Mouse (Mus musculus): ENCODE data around the gene Fbxo46. TPM values are rescaled to one million over a fixed set of nuclear protein-coding genes. Genes with fewer than 3 reads are reported as not detected.

Gene Fbxo46
- polyA plus RNA-seq, 1 experiment from 2014 or later, result 8.1 TPM

GRCm38 (mm10) chr7:19086760-19087159 lies 32.9 kb upstream of the Fbxo46 start:
- peaks cover 41% of the 10 kb centered on the region for H3K4me1 ChIP-seq (replicated peaks; ENCODE audit: control insufficient read depth, insufficient read depth, low read length)
- H3K9ac ChIP-seq (ENCODE audit: low read length), result no peak overlapping the region
- DNase-seq (ENCODE audit: low spot score) (no peak), ATAC-seq (replicated peaks; ENCODE audit: low FRiP score, low TSS enrichment, low read depth) (no peak)
- H3K36me3 ChIP-seq (ENCODE audit: control insufficient read depth, insufficient read depth, low read length), result peaks cover 41% of the 10 kb centered on the region
- H3K4me3 ChIP-seq (ENCODE audit: low read depth, low read length), result no peak overlapping the region
- WGBS, result 64% methylated on average over 18 of the region's 18 CpGs
- H3K27ac ChIP-seq (ENCODE audit: low read depth), result no peak overlapping the region
- no peak overlapping the region for H3K4me2 ChIP-seq (ENCODE audit: low read length)
- no peaks in the 10 kb centered on the region for H3K9me3 ChIP-seq (ENCODE audit: control insufficient read depth, low read length)
- H3K27me3 ChIP-seq (replicated peaks; ENCODE audit: control insufficient read depth, insufficient read depth, low read length), result no peaks in the 10 kb centered on the region

GRCm38 (mm10) chr7:19088813-19089212 lies 30.8 kb upstream of the Fbxo46 start:
- Histone ChIP-seq H3K4me2 (ENCODE audit: low read length) (no peak overlapping the region), H3K4me3 (ENCODE audit: low read depth, low read length) (no peak overlapping the region), H3K36me3 (ENCODE audit: control insufficient read depth, insufficient read depth, low read length) (peaks cover 30% of the 10 kb centered on the region), H3K27ac (ENCODE audit: low read depth) (no peak overlapping the region), H3K9me3 (ENCODE audit: control insufficient read depth, low read length) (no peaks in the 10 kb centered on the region), H3K9ac (ENCODE audit: low read length) (no peak overlapping the region), H3K4me1 (replicated peaks; ENCODE audit: control insufficient read depth, insufficient read depth, low read length) (peaks cover 44% of the 10 kb centered on the region), H3K27me3 (replicated peaks; ENCODE audit: control insufficient read depth, insufficient read depth, low read length) (no peaks in the 10 kb centered on the region)
- WGBS, result 40% methylated on average over 10 of the region's 10 CpGs
- DNase-seq (ENCODE audit: low spot score) (peak; percentile 81), ATAC-seq (replicated peaks; ENCODE audit: low FRiP score, low TSS enrichment, low read depth) (no peak)

- Histone ChIP-seq H3K4me1 (replicated peaks; ENCODE audit: control insufficient read depth, insufficient read depth, low read length) (peaks cover 28% of the 10 kb centered on the region), H3K4me2 (ENCODE audit: low read length) (peak overlapping the region; percentile 91), H3K27ac (ENCODE audit: low read depth) (no peak overlapping the region; the same call in 1 of the 2 replicates), H3K4me3 (ENCODE audit: low read depth, low read length) (no peak overlapping the region), H3K9me3 (ENCODE audit: control insufficient read depth, low read length) (no peaks in the 10 kb centered on the region), H3K27me3 (replicated peaks; ENCODE audit: control insufficient read depth, insufficient read depth, low read length) (no peaks in the 10 kb centered on the region), H3K36me3 (ENCODE audit: control insufficient read depth, insufficient read depth, low read length) (peaks cover 31% of the 10 kb centered on the region), H3K9ac (ENCODE audit: low read length) (peak overlapping the region; percentile 21; the same call in 1 of the 2 replicates)
- ATAC-seq (replicated peaks; ENCODE audit: low FRiP score, low TSS enrichment, low read depth) (no peak), DNase-seq (ENCODE audit: low spot score) (no peak)
- 54% methylated on average over 10 of the region's 17 CpGs for WGBS
Observed at GRCm38 (mm10) chr7:19091913-19092312, 27.7 kb upstream of the Fbxo46 start.

- ATAC-seq (replicated peaks; ENCODE audit: low FRiP score, low TSS enrichment, low read depth) (peak; percentile 34), DNase-seq (ENCODE audit: low spot score) (peak; percentile 82)
- Histone ChIP-seq H3K9ac (ENCODE audit: low read length) (peak overlapping the region; percentile 40), H3K4me1 (replicated peaks; ENCODE audit: control insufficient read depth, insufficient read depth, low read length) (peaks cover 34% of the 10 kb centered on the region), H3K4me2 (ENCODE audit: low read length) (peak overlapping the region; percentile 91), H3K36me3 (ENCODE audit: control insufficient read depth, insufficient read depth, low read length) (peaks cover 31% of the 10 kb centered on the region), H3K9me3 (ENCODE audit: control insufficient read depth, low read length) (no peaks in the 10 kb centered on the region), H3K4me3 (ENCODE audit: low read depth, low read length) (peak overlapping the region; percentile 78), H3K27ac (ENCODE audit: low read depth) (peak overlapping the region; percentile 96), H3K27me3 (replicated peaks; ENCODE audit: control insufficient read depth, insufficient read depth, low read length) (no peaks in the 10 kb centered on the region)
- 9% methylated on average over 38 of the region's 38 CpGs for WGBS
Observed at GRCm38 (mm10) chr7:19092381-19093173, 27.1 kb upstream of the Fbxo46 start.

- DNase-seq (ENCODE audit: low spot score) (peak; percentile 91), ATAC-seq (replicated peaks; ENCODE audit: low FRiP score, low TSS enrichment, low read depth) (peak; percentile 56)
- Histone ChIP-seq H3K4me3 (ENCODE audit: low read depth, low read length) (peak overlapping the region; percentile 78), H3K4me2 (ENCODE audit: low read length) (peak overlapping the region; percentile 91), H3K9me3 (ENCODE audit: control insufficient read depth, low read length) (no peaks in the 10 kb centered on the region), H3K36me3 (ENCODE audit: control insufficient read depth, insufficient read depth, low read length) (peaks cover 31% of the 10 kb centered on the region), H3K4me1 (replicated peaks; ENCODE audit: control insufficient read depth, insufficient read depth, low read length) (peaks cover 36% of the 10 kb centered on the region), H3K27me3 (replicated peaks; ENCODE audit: control insufficient read depth, insufficient read depth, low read length) (no peaks in the 10 kb centered on the region), H3K27ac (ENCODE audit: low read depth) (peak overlapping the region; percentile 96), H3K9ac (ENCODE audit: low read length) (peak overlapping the region; percentile 40)
- 0% methylated on average over 12 of the region's 15 CpGs for WGBS
Observed at GRCm38 (mm10) chr7:19093174-19093521, 26.5 kb upstream of the Fbxo46 start.

- Histone ChIP-seq H3K4me1 (replicated peaks; ENCODE audit: control insufficient read depth, insufficient read depth, low read length) (peaks cover 36% of the 10 kb centered on the region), H3K9ac (ENCODE audit: low read length) (peak overlapping the region; percentile 81), H3K9me3 (ENCODE audit: control insufficient read depth, low read length) (no peaks in the 10 kb centered on the region), H3K36me3 (ENCODE audit: control insufficient read depth, insufficient read depth, low read length) (peaks cover 29% of the 10 kb centered on the region), H3K4me3 (ENCODE audit: low read depth, low read length) (peak overlapping the region; percentile 78), H3K27ac (ENCODE audit: low read depth) (peak overlapping the region; percentile 96), H3K4me2 (ENCODE audit: low read length) (peak overlapping the region; percentile 91), H3K27me3 (replicated peaks; ENCODE audit: control insufficient read depth, insufficient read depth, low read length) (no peaks in the 10 kb centered on the region)
- DNase-seq (ENCODE audit: low spot score), result peak; percentile 97
- WGBS, result 1% methylated on average over 45 of the region's 45 CpGs
- peak; percentile 84 for ATAC-seq (replicated peaks; ENCODE audit: low FRiP score, low TSS enrichment, low read depth)
Observed at GRCm38 (mm10) chr7:19093537-19094385, 25.9 kb upstream of the Fbxo46 start.

- Histone ChIP-seq H3K4me1 (replicated peaks; ENCODE audit: control insufficient read depth, insufficient read depth, low read length) (peaks cover 36% of the 10 kb centered on the region), H3K36me3 (ENCODE audit: control insufficient read depth, insufficient read depth, low read length) (peaks cover 26% of the 10 kb centered on the region), H3K27me3 (replicated peaks; ENCODE audit: control insufficient read depth, insufficient read depth, low read length) (no peaks in the 10 kb centered on the region), H3K4me2 (ENCODE audit: low read length) (peak within 1 kb of the TSS; percentile 91), H3K27ac (ENCODE audit: low read depth) (peak within 1 kb of the TSS; percentile 96), H3K9me3 (ENCODE audit: control insufficient read depth, low read length) (no peaks in the 10 kb centered on the region), H3K9ac (ENCODE audit: low read length) (peak within 1 kb of the TSS; percentile 81), H3K4me3 (ENCODE audit: low read depth, low read length) (peak within 1 kb of the TSS; percentile 78)
- ATAC-seq (replicated peaks; ENCODE audit: low FRiP score, low TSS enrichment, low read depth) (peak; percentile 0; the same call in 1 of the 2 replicates), DNase-seq (ENCODE audit: low spot score) (no peak)
- WGBS, result 3% methylated on average over 30 of the region's 36 CpGs
Observed at GRCm38 (mm10) chr7:19094471-19094825, 25.2 kb upstream of the Fbxo46 start, which contains the start of gene Six5. Gene Six5, plus strand, starts transcription at chr7:19094594.

- no peak for ATAC-seq (replicated peaks; ENCODE audit: low FRiP score, low TSS enrichment, low read depth)
Observed at GRCm38 (mm10) chr7:19094826-19095750, 24.6 kb upstream of the Fbxo46 start.

More at GRCm38 (mm10) chr7:19094826-19095750, 24.6 kb upstream of the Fbxo46 start:
- Histone ChIP-seq H3K9ac (ENCODE audit: low read length) (peak overlapping the region; percentile 81), H3K27me3 (replicated peaks; ENCODE audit: control insufficient read depth, insufficient read depth, low read length) (no peaks in the 10 kb centered on the region), H3K4me2 (ENCODE audit: low read length) (peak overlapping the region; percentile 91), H3K36me3 (ENCODE audit: control insufficient read depth, insufficient read depth, low read length) (peaks cover 25% of the 10 kb centered on the region), H3K27ac (ENCODE audit: low read depth) (peak overlapping the region; percentile 96), H3K4me1 (replicated peaks; ENCODE audit: control insufficient read depth, insufficient read depth, low read length) (peaks cover 36% of the 10 kb centered on the region), H3K4me3 (ENCODE audit: low read depth, low read length) (peak overlapping the region; percentile 78), H3K9me3 (ENCODE audit: control insufficient read depth, low read length) (no peaks in the 10 kb centered on the region)
- DNase-seq (ENCODE audit: low spot score), result peak; percentile 84
- under 1% methylated on average over 79 of the region's 87 CpGs for WGBS
